Mouse (Mus musculus): ENCODE results near the gene Calca.
"Not testable (repeated sequence)": the region's sequence is repeated elsewhere in the genome, so short reads cannot be mapped to it uniquely, and the experiment has no call there.

The Calca gene

GRCm38 (mm10) chr7:114636102-114636501 lies at the start of gene Calca:
TSS of gene Calca (minus strand) at chr7:114636357.
- DNase-seq (ENCODE audit: low spot score) = no peak

- DNase-seq (ENCODE audit: low spot score) = no peak
Observed at GRCm38 (mm10) chr7:114672697-114673096, 36.5 kb upstream of the Calca start.

GRCm38 (mm10) chr7:114671405-114671804 lies 35.2 kb upstream of the Calca start:
- no peak for DNase-seq (ENCODE audit: low spot score)

- no peak for DNase-seq (ENCODE audit: low spot score)
Observed at GRCm38 (mm10) chr7:114649730-114650129, 13.6 kb upstream of the Calca start.

- no peak for DNase-seq (ENCODE audit: low spot score)
Observed at GRCm38 (mm10) chr7:114648791-114649190, 12.6 kb upstream of the Calca start.

GRCm38 (mm10) chr7:114635569-114636101 lies 522 bp downstream of the Calca start:
- no peak for DNase-seq (ENCODE audit: low spot score)

GRCm38 (mm10) chr7:114634386-114634785 lies 1.8 kb downstream of the Calca start:
- no peak for DNase-seq (ENCODE audit: low spot score)

- no peak for DNase-seq (ENCODE audit: low spot score)
Observed at GRCm38 (mm10) chr7:114625966-114626365, 10.2 kb downstream of the Calca start.

- no peak for DNase-seq (ENCODE audit: low spot score)
Observed at GRCm38 (mm10) chr7:114616759-114617158, 19.4 kb downstream of the Calca start.

- DNase-seq (ENCODE audit: low spot score) = not testable (repeated sequence)
Observed at GRCm38 (mm10) chr7:114594391-114594790, 41.8 kb downstream of the Calca start.

GRCm38 (mm10) chr7:114582441-114582840 lies 53.7 kb downstream of the Calca start:
- DNase-seq (ENCODE audit: low spot score) = no peak
